Mouse (Mus musculus) limb, embryonic 12.5 days (tissue): ENCODE results near the gene Stx5a. TPM values are rescaled to one million over a fixed set of nuclear protein-coding genes. Genes with fewer than 3 reads are reported as not detected.

ENCODE experiments used
- ATAC-seq: fragments of 200-750 bp; cut with Nextera tagmentation; 2 replicates; pipeline ENCODE4 v1.8.0; 2017; ENCODE audit warnings: low read depth, moderate TSS enrichment; ENCODE audit not compliant: insufficient number of reproducible peaks, insufficient read depth, low FRiP score, low TSS enrichment
- H3K27ac ChIP-seq: fragments of 300-500 bp; sonication (generic); 2 replicates; pipeline ENCODE4 v1.5.1; 2016; ENCODE audit warnings: mild to moderate bottlenecking, moderate library complexity
- H3K27me3 ChIP-seq: fragments of 300-500 bp; sonication (generic); 2 replicates; pipeline ENCODE4 v1.6.1; 2016; ENCODE audit warnings: mild to moderate bottlenecking, moderate library complexity
- H3K36me3 ChIP-seq: fragments of 300-500 bp; sonication (generic); 2 replicates; pipeline ENCODE4 v1.6.1; 2016; ENCODE audit warnings: mild to moderate bottlenecking, moderate library complexity
- H3K4me1 ChIP-seq: fragments of 300-500 bp; sonication (generic); replicated peaks from 2 replicates; pipeline ENCODE4 v1.6.1; 2016
- H3K4me2 ChIP-seq: fragments of 300-500 bp; sonication (generic); 2 replicates; pipeline ENCODE4 v1.6.1; 2016; ENCODE audit warnings: mild to moderate bottlenecking, moderate library complexity
- H3K4me3 ChIP-seq: fragments of 300-500 bp; sonication (generic); replicated peaks from 2 replicates; pipeline ENCODE4 v1.5.1; 2016; ENCODE audit warnings: mild to moderate bottlenecking
- H3K9ac ChIP-seq: fragments of 300-500 bp; sonication (generic); replicated peaks from 2 replicates; pipeline ENCODE4 v1.6.1; 2016; ENCODE audit warnings: mild to moderate bottlenecking, moderate library complexity
- H3K9me3 ChIP-seq: fragments of 300-500 bp; sonication (generic); 2 replicates; pipeline ENCODE4 v1.6.1; 2016; ENCODE audit warnings: mild to moderate bottlenecking, moderate library complexity
- WGBS: fragments of 180-500 bp; shearing (Covaris S2); methylation state at CpG from one replicate; pipeline ENCODE4 v1.1.7; 2016; 5-methylcytosine and 5-hydroxymethylcytosine counted together
- microRNA-seq: library from miRNA; unstranded; fragments of <30 nt; microRNA quantifications from one replicate; pipeline ENCODE4, GENCODE M21; 2017
- polyA plus RNA-seq: library from polyadenylated mRNA; unstranded; fragments of >200 nt; fragmentation: Nextera tagmentation; extraction: Ambion mirVana; gene quantifications from 2 replicates; pipeline ENCODE4 v1.2.1, GENCODE M21; 2016

The Stx5a gene
- polyA plus RNA-seq, 1 experiment from 2014 or later: 168 TPM

GRCm38 (mm10) chr19:8803879-8804660, 62.9 kb downstream of the Stx5a start:
- H3K27me3 ChIP-seq: no peaks in the 10 kb centered on the region
- H3K4me1 ChIP-seq: peaks cover 6% of the 10 kb centered on the region
- no peak for ATAC-seq
- H3K4me2 ChIP-seq: no peak overlapping the region
- 88% methylated on average over 11 of the region's 11 CpGs for WGBS
- no peak overlapping the region for H3K27ac ChIP-seq
- H3K4me3 ChIP-seq: no peak overlapping the region
- no peak overlapping the region for H3K9ac ChIP-seq
- H3K9me3 ChIP-seq: no peaks in the 10 kb centered on the region
- peaks cover 52% of the 10 kb centered on the region for H3K36me3 ChIP-seq

Small RNAs within 50 kb of the gene (microRNA-seq; reads per million reads assigned to microRNA genes)
- 1.2 reads per million for gene Mir6992

Other genes starting within 250 kb of the Stx5a start
- gene Slc22a8, start 150.2 kb upstream of the Stx5a start, polyA plus RNA-seq: 0.26 TPM in 1 of 2 replicates, not detected in the other
- gene Slc22a6, start 123.4 kb upstream of the Stx5a start, polyA plus RNA-seq: not detected in 2 replicates
- 0.41 and 0.47 TPM in 2 replicates for gene Chrm1, start 77.6 kb upstream of the Stx5a start, polyA plus RNA-seq
- gene Slc3a2, start 18.0 kb upstream of the Stx5a start, polyA plus RNA-seq: 114 and 115 TPM in 2 replicates
- gene Wdr74, start 5.6 kb upstream of the Stx5a start, polyA plus RNA-seq: 92.4 and 96.6 TPM in 2 replicates
- gene 1700092M07Rik, start 695 bp upstream of the Stx5a start, polyA plus RNA-seq: 2.7 and 3.5 TPM in 2 replicates
- 219 and 237 TPM in 2 replicates for gene Nxf1, start 15.7 kb downstream of the Stx5a start, polyA plus RNA-seq
- gene Tmem223, start 29.6 kb downstream of the Stx5a start, polyA plus RNA-seq: 206 and 215 TPM in 2 replicates
- 50.2 and 51.5 TPM in 2 replicates for gene Tmem179b, start 33.1 kb downstream of the Stx5a start, polyA plus RNA-seq
- 38.8 and 41.8 TPM in 2 replicates for gene Taf6l, start 45.0 kb downstream of the Stx5a start, polyA plus RNA-seq
- gene Polr2g, start 57.2 kb downstream of the Stx5a start, polyA plus RNA-seq: 174 and 189 TPM in 2 replicates
- gene Zbtb3, start 61.1 kb downstream of the Stx5a start, polyA plus RNA-seq: 6.1 and 6.2 TPM in 2 replicates
- 70.3 and 77.2 TPM in 2 replicates for gene Ttc9c, start 77.9 kb downstream of the Stx5a start, polyA plus RNA-seq
- gene Hnrnpul2, start 78.6 kb downstream of the Stx5a start, polyA plus RNA-seq: 6.0 and 6.7 TPM in 2 replicates
- not detected in 2 replicates for gene AC129217.1, start 88.4 kb downstream of the Stx5a start, polyA plus RNA-seq
- 43.1 and 43.2 TPM in 2 replicates for gene Bscl2, start 96.1 kb downstream of the Stx5a start, polyA plus RNA-seq
- 10.7 and 12.0 TPM in 2 replicates for gene Gng3, start 97.8 kb downstream of the Stx5a start, polyA plus RNA-seq
- gene Lrrn4cl, start 109.4 kb downstream of the Stx5a start, polyA plus RNA-seq: 0.24 and 0.58 TPM in 2 replicates
- 184 and 185 TPM in 2 replicates for gene Ubxn1, start 130.1 kb downstream of the Stx5a start, polyA plus RNA-seq
- gene Uqcc3, start 139.5 kb downstream of the Stx5a start, polyA plus RNA-seq: 64.0 and 66.0 TPM in 2 replicates
- 82.5 and 112 TPM in 2 replicates for gene Lbhd1, start 142.3 kb downstream of the Stx5a start, polyA plus RNA-seq
- gene Gm49403, start 142.5 kb downstream of the Stx5a start, polyA plus RNA-seq: not detected in 2 replicates
- gene 1810009A15Rik, start 147.4 kb downstream of the Stx5a start, polyA plus RNA-seq: 112 and 114 TPM in 2 replicates
- not detected in 2 replicates for gene Gm49416, start 147.5 kb downstream of the Stx5a start, polyA plus RNA-seq
- gene Ints5, start 151.6 kb downstream of the Stx5a start, polyA plus RNA-seq: 48.9 and 51.3 TPM in 2 replicates
- 116 and 117 TPM in 2 replicates for gene Ganab, start 156.7 kb downstream of the Stx5a start, polyA plus RNA-seq
- 53.5 and 53.6 TPM in 2 replicates for gene B3gat3, start 179.0 kb downstream of the Stx5a start, polyA plus RNA-seq
- 2.4 and 2.6 TPM in 2 replicates for gene Rom1, start 187.9 kb downstream of the Stx5a start, polyA plus RNA-seq
- gene Eml3, start 188.1 kb downstream of the Stx5a start, polyA plus RNA-seq: 34.6 and 34.9 TPM in 2 replicates
- gene Mta2, start 200.5 kb downstream of the Stx5a start, polyA plus RNA-seq: 227 and 231 TPM in 2 replicates
- gene Tut1, start 212.4 kb downstream of the Stx5a start, polyA plus RNA-seq: 37.9 and 39.7 TPM in 2 replicates
- gene Eef1g, start 225.6 kb downstream of the Stx5a start, polyA plus RNA-seq: 472 and 476 TPM in 2 replicates
- gene Ahnak, start 247.9 kb downstream of the Stx5a start, polyA plus RNA-seq: 20.5 and 24.1 TPM in 2 replicates